Mouse (Mus musculus) liver, embryonic 14.5 days (tissue): ENCODE measurements around the gene Chst8. TPM values are rescaled to one million over a fixed set of nuclear protein-coding genes. Genes with fewer than 3 reads are reported as not detected.

Experiments used
- ATAC-seq: fragments of 200-750 bp; cut with Nextera tagmentation; 2 replicates; pipeline ENCODE4 v1.8.0; 2017; ENCODE audit warnings: moderate number of reproducible peaks, mild to moderate bottlenecking, moderate library complexity; ENCODE audit not compliant: insufficient read depth
- DNase-seq, 3 experiments: peaks; one replicate each; pipeline ENCODE4 v3.0.0-alpha.2; 2012 to 2013; ENCODE audit warnings: low read depth in 3 of 3, low spot score in 3 of 3
- H3K27ac ChIP-seq: fragments of 300-500 bp; sonication (generic); 2 replicates; pipeline ENCODE4 v1.5.1; 2014; ENCODE audit warnings: moderate library complexity, mild to moderate bottlenecking, control low read depth, inconsistent platforms
- H3K27me3 ChIP-seq: fragments of 300-500 bp; sonication (generic); 2 replicates; pipeline ENCODE4 v1.6.1; 2014; ENCODE audit warnings: mild to moderate bottlenecking, low read length, moderate library complexity; ENCODE audit not compliant: control insufficient read depth, insufficient read depth
- H3K36me3 ChIP-seq: fragments of 300-500 bp; sonication (generic); replicated peaks from 2 replicates; pipeline ENCODE4 v1.6.1; 2014; ENCODE audit warnings: low read depth; ENCODE audit not compliant: control insufficient read depth, insufficient read depth
- H3K4me1 ChIP-seq, 2 experiments: fragments of 200-500 bp in 1 of 2; fragments of 300-500 bp in 1 of 2; sonication (generic) in 1 of 2; replicated peaks; 2 replicates each; pipeline ENCODE4 v1.6.1; 2012 to 2014; ENCODE audit warnings: antibody characterized with exemption in 1 of 2, inconsistent platforms in 1 of 2, low read length in 1 of 2; ENCODE audit not compliant: control insufficient read depth in 2 of 2, insufficient read depth in 2 of 2
- H3K4me2 ChIP-seq: fragments of 300-500 bp; sonication (generic); 2 replicates; pipeline ENCODE4 v1.6.1; 2014; ENCODE audit warnings: low read depth, mild to moderate bottlenecking, control low read depth, moderate library complexity
- H3K4me3 ChIP-seq, 2 experiments: fragments of 200-500 bp in 1 of 2; fragments of 300-500 bp in 1 of 2; sonication (generic) in 1 of 2; 2 replicates each; pipeline ENCODE4 v1.5.1; 2012 to 2014; ENCODE audit warnings: low read depth in 2 of 2, low read length in 2 of 2, mild to moderate bottlenecking in 2 of 2, control low read depth in 1 of 2, inconsistent platforms in 1 of 2, moderate library complexity in 1 of 2; ENCODE audit not compliant: insufficient read depth in 1 of 2
- H3K9ac ChIP-seq: fragments of 300-500 bp; sonication (generic); replicated peaks from 2 replicates; pipeline ENCODE4 v1.6.1; 2014; ENCODE audit warnings: mild to moderate bottlenecking, control low read depth, moderate library complexity
- H3K9me3 ChIP-seq: fragments of 300-500 bp; sonication (generic); 2 replicates; pipeline ENCODE4 v1.6.1; 2016; ENCODE audit warnings: low read length, mixed read lengths; ENCODE audit not compliant: control insufficient read depth
- CTCF ChIP-seq: IDR thresholded peaks from 2 replicates; pipeline ENCODE4 v1.5.1; 2016; ENCODE audit warnings: antibody characterized with exemption, low read depth, control low read depth
- EP300 ChIP-seq: IDR thresholded peaks from 2 replicates; pipeline ENCODE4 v1.6.1; 2016; ENCODE audit warnings: antibody characterized with exemption, low read depth
- WGBS: fragments of 180-500 bp; shearing (Covaris S2); extraction: QIAGEN DNeasy Blood & Tissue Kit; methylation state at CpG from one replicate; pipeline ENCODE4 v1.1.7; 2014; ENCODE audit not compliant: insufficient replicate concordance; 5-methylcytosine and 5-hydroxymethylcytosine counted together
- polyA plus RNA-seq, 2 experiments: library from polyadenylated mRNA; depleted of rRNA in 1 of 2; stranded (reverse) in 1 of 2; unstranded in 1 of 2; fragments of >200 nt; fragmentation: Nextera tagmentation in 1 of 2; extraction: Ambion mirVana in 1 of 2; gene quantifications; 2 replicates each; pipeline versions ENCODE4 v1.2.1 to v1.2.3; 2012 to 2014

Gene Chst8
- polyA plus RNA-seq, 2 experiments: 0.25 to 0.37 TPM

GRCm38 (mm10) chr7:34644591-34644990, 167.9 kb downstream of the Chst8 start:
- Histone ChIP-seq H3K9ac (no peak overlapping the region), H3K9me3 (no peaks in the 10 kb centered on the region), H3K27ac (no peak overlapping the region), H3K36me3 (no peaks in the 10 kb centered on the region), H3K4me1 (no peaks in the 10 kb centered on the region), H3K27me3 (no peaks in the 10 kb centered on the region), H3K4me3 (no peak overlapping the region), H3K4me2 (no peak overlapping the region)
- WGBS: 78% methylated on average over 18 of the region's 18 CpGs
- ATAC-seq (no peak), DNase-seq (no peak)
- TF ChIP-seq CTCF (no peak), EP300 (no peak)

- ATAC-seq (no peak), DNase-seq (no peak)
- Histone ChIP-seq H3K27ac (no peak overlapping the region), H3K4me3 (no peak overlapping the region), H3K9ac (no peak overlapping the region), H3K4me1 (no peaks in the 10 kb centered on the region), H3K36me3 (no peaks in the 10 kb centered on the region), H3K4me2 (no peak overlapping the region), H3K9me3 (no peaks in the 10 kb centered on the region), H3K27me3 (no peaks in the 10 kb centered on the region)
- TF ChIP-seq EP300 (no peak), CTCF (no peak)
- 58% methylated on average over 6 of the region's 6 CpGs for WGBS
Measured at GRCm38 (mm10) chr7:34643329-34643728, 169.2 kb downstream of the Chst8 start.

- Histone ChIP-seq H3K27ac (no peak overlapping the region), H3K36me3 (no peaks in the 10 kb centered on the region), H3K4me3 (no peak overlapping the region), H3K9me3 (no peaks in the 10 kb centered on the region), H3K4me2 (no peak overlapping the region), H3K9ac (no peak overlapping the region), H3K27me3 (no peaks in the 10 kb centered on the region), H3K4me1 (no peaks in the 10 kb centered on the region)
- TF ChIP-seq EP300: no peak
- no peak for TF ChIP-seq CTCF
- DNase-seq (no peak), ATAC-seq (no peak)
- 64% methylated on average over 13 of the region's 13 CpGs for WGBS
Measured at GRCm38 (mm10) chr7:34641968-34642367, 170.5 kb downstream of the Chst8 start.

- H3K4me3 ChIP-seq: no peak overlapping the region
- ATAC-seq (no peak), DNase-seq (no peak)
- H3K4me1 ChIP-seq: no peaks in the 10 kb centered on the region
- H3K4me2 ChIP-seq: no peak overlapping the region
- 78% methylated on average over 11 of the region's 11 CpGs for WGBS
- no peaks in the 10 kb centered on the region for H3K9me3 ChIP-seq
- no peak overlapping the region for H3K9ac ChIP-seq
- no peaks in the 10 kb centered on the region for H3K36me3 ChIP-seq
- H3K27ac ChIP-seq: no peak overlapping the region
- TF ChIP-seq CTCF (no peak), EP300 (no peak)
- H3K27me3 ChIP-seq: no peaks in the 10 kb centered on the region
Measured at GRCm38 (mm10) chr7:34639798-34640197, 172.7 kb downstream of the Chst8 start.

GRCm38 (mm10) chr7:34636661-34637060, 175.8 kb downstream of the Chst8 start:
- Histone ChIP-seq H3K27ac (no peak overlapping the region), H3K4me1 (no peaks in the 10 kb centered on the region), H3K4me2 (no peak overlapping the region), H3K9ac (no peak overlapping the region), H3K4me3 (no peak overlapping the region), H3K9me3 (no peaks in the 10 kb centered on the region), H3K27me3 (no peaks in the 10 kb centered on the region), H3K36me3 (no peaks in the 10 kb centered on the region)
- no peak for TF ChIP-seq EP300
- no peak for TF ChIP-seq CTCF
- ATAC-seq (no peak), DNase-seq (no peak)
- 51% methylated on average over 4 of the region's 4 CpGs for WGBS
